Mouse (Mus musculus) cerebellum, adult (tissue): ENCODE results near the gene Gsn.

Source experiments
- ATAC-seq: cut with Nextera tagmentation; 2 replicates; pipeline ENCODE4 v1.9.2; 2017; ENCODE audit warnings: mild to moderate bottlenecking, moderate library complexity, mixed read lengths; ENCODE audit not compliant: insufficient number of reproducible peaks, low FRiP score, low TSS enrichment

Gsn gene

DNA sequence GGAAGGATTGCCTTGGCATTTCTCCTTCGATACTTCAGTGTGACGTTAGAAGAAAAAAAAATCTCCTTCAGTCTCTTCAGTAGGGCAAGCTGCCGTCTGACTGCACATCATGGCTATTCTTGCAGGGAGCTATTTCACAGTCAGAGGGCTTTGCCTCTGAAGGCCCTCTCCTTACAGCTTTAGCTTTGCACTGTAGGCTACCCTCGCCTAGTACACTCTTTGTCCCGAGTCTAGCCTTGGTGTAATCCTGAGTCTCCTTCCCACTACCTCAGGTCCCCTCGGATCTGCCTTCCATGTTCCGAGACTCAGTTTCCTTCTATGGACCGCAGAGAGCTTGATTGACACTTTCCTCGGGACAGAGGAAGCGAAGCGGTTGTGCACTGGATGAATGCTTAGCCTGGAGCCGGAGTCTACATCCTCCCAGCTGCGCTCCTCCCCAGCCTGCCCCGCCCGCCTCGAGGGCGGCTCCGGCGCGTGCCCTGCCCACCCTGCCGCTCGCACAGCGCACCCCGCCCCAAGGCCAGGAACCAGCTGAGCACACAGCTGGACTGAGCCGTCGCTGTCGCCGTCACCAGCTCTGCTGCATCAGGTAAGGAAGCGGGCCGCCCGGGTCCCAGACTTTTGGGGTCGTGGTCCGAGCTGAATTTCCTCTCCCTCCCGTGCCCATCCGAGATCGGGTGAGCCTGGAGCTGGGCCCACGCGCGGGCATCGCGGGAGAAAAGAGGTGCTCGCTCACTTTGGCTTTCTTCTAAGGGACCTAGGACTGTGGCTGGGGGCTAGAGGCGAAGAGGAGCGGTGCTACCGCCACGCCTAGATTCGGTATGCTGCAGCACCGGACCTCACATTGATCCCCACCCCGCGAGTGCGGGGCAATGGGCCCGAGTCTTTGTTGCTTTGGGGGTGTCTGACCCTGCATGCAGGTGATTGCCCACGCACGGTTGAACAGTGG lies at the start of gene Gsn:
Gsn (plus strand) TSS at position 496 of the 949 bp plus-strand sequence.
- peak; percentile 64; the same call in 1 of the 2 replicates for ATAC-seq

DNA sequence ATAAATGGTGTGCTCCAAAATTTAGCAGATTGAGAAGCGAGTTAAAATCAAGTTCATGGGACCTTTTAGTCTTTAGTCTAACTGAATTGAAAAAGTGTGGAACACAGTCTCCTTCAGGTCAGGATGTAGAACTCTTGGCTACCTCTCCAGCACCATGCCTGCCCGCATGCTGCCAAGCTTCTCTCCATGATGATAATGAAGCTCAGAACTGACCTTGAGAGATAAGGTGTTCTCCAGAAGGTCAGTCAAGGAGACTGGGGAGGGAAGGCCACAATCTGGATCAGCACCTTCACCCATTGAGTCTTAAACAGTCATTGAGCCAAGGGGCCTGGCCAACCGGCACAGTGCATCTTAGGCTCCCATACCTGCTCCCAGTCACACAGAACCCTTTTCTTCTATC lies 49.4 kb upstream of the Gsn start:
- no peak for ATAC-seq

- ATAC-seq, result no peak
Observed at GRCm38 (mm10) chr2:35208054-35208453, 48.1 kb upstream of the Gsn start.

- ATAC-seq, result no peak
Observed at GRCm38 (mm10) chr2:35208931-35209665, 47.1 kb upstream of the Gsn start.

DNA sequence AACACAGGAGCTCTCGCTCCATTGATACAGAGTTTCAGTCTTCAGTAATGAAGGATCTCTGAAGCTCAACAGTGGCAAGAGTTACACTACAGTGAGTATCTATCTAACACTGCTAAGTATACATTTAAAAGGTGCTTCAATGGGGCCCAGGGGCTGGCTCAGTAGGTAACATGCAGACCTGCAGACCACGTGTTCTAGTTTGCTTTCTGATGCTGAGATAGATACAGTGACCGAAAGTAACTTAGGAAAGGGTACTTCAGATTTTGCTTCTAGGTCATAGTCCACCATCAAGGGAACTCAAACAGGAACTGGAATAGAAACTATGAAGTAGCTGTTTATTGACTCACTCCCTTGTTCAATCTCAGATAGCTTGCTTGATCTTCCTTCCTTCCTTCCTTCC lies 44.5 kb upstream of the Gsn start:
- ATAC-seq, result no peak

DNA sequence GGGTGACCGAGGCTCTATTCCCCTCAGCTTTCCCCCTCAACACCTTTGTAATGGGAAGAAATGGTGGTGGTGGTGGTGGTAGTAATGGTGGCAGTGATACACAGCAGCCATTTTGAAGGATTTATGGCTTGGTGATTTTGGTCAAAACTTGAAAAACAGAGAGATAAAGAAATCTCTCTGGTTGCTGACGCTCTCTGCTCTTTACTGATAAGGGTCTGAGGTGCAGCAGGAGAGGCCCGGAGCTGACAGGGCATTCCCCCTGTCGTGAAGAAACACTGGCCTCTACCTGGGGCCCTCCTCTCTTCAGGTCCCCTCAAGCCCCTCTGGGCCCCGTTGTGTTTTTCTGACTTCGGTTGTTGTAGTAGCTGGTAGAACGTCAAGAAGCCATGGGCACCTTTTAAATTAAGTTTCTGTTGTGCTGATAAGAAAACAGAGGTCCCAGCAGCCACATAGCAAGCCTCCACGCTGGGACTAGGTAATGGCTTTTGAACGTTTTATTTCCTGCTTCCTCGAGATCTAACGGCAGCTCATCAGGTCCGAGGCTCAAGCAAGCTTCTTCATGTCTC lies 42.8 kb upstream of the Gsn start:
- no peak for ATAC-seq

DNA sequence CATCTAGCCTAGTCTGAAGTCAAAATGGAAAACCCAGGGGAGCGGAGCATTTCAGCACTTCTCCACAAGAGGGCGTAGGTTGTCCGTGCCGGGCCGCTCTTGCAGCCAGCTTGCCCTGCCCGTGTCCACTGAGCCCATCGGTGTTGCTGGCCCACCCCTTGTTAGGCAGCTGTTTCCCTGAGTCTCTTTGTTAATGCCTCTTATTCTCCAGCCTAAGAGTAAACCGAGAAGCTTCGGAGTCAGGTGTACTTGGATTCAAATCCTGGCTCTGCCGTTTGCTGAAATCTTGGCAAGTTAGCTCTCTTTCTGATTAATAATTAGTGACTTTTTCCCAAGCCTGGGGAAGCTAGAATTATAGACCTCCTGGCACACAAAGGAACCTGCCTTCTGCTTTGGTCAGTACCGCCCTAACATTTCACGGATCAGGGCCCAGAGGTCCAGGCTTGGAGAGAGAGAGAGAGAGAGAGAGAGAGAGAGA lies 41.3 kb upstream of the Gsn start:
- ATAC-seq, result peak; percentile 85

- ATAC-seq, result no peak
Observed at GRCm38 (mm10) chr2:35215363-35215762, 40.8 kb upstream of the Gsn start.

GRCm38 (mm10) chr2:35216701-35217100 lies 39.5 kb upstream of the Gsn start:
- no peak for ATAC-seq

GRCm38 (mm10) chr2:35218736-35219135 lies 37.4 kb upstream of the Gsn start:
- no peak for ATAC-seq

GRCm38 (mm10) chr2:35222822-35223391 lies 33.3 kb upstream of the Gsn start:
- no peak for ATAC-seq

DNA sequence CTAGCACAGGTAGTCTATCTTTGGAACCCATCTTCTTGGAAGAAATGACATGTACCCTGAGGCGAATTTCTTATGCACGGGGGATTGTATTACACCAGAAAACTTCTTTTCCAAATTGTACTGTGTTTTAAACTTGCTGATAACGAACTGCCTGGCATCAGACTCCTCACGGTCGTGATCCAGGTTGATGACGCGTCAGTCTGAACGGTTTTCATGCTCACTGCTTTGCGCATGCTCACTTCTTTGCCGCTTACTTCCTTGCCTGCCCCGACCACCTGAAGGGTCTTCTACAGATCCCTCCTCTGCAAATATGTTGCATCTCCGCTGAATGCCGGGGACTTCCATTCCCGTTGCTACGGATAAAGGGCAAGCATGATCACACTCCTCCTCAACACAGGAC lies 31.9 kb upstream of the Gsn start:
- no peak for ATAC-seq

GRCm38 (mm10) chr2:35228145-35228544 lies 28.0 kb upstream of the Gsn start:
- no peak for ATAC-seq

DNA sequence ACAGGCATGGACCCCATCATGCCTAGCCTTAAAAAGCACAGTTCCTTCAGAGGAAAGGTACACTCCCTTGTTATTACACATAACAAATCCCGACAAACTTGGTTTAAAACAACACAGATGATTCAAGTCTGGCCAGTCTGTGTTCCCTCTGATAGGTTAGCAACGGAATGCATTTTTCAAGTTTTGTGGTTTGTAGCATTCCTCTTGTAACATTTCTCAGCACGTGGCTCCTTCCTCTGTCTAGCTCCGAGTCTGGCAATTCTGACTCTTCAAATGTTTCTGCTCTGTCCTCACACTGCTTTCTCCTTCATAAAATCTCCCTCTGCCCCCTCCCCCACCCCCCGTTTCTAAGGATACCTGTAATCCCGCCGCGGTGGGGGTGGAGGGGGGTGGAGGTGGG lies 26.0 kb upstream of the Gsn start:
- no peak for ATAC-seq

- no peak for ATAC-seq
Observed at GRCm38 (mm10) chr2:35231871-35232270, 24.3 kb upstream of the Gsn start.

DNA sequence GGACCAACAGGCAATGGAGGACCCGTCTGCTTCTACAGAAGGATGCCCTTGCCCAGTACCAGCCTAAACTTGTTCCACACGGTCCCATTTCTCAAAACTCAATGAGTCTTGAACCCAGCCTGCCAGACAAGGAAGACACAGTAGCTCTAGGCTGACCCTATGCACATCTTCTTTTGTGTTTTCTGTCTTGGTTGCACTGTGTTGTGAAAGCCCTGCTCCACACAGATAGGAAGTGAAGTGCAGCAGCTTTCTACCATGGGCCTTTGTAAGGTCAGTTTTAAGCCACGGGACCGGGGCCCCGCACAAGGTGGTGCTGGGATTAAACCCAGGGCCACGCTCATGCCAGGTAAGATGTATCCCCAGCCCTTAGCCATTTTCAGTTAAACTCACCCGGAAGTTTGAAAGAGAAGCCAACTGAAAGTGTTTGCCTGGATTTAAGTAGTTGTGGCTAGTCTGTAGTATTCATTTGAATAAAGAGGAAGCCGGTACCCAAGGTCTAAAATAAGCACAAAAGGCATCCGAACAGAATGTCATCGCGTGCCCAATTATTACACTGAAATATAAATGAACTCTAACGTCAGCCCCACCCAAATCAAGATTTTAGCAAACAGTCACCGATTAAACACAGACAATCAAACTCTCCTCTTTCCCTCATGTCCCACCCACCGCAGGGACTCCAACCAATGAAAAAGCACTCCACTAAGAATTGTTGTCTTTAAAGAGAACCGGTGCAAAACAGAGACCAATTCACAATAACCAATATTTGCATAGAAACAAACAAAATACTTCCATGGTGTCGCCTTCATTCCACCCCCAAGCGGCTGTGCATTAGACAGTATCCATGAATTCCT lies 23.4 kb upstream of the Gsn start:
- no peak for ATAC-seq

DNA sequence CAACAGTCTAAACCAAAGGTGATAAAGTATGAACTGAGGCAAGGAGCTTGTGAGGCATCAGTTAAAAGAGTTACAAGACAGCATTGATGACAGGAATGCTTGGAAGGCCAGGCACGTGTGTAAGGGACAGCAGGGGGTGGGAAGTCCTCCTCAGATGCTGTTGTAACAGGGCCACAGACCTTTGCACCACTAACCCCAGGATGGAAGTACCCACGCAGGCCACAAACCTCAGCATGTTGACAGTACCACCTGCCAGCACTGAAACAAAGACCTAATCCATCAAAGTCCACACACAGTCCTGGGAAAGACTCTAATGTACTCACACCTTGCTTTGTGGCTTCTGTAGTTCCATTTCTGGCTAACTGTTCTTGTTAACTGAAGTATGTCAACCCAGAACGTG lies 22.3 kb upstream of the Gsn start:
- ATAC-seq, result no peak

GRCm38 (mm10) chr2:35235021-35235420 lies 21.2 kb upstream of the Gsn start:
- no peak for ATAC-seq

GRCm38 (mm10) chr2:35244241-35244640 lies 11.9 kb upstream of the Gsn start:
- ATAC-seq, result no peak

GRCm38 (mm10) chr2:35247763-35248162 lies 8.4 kb upstream of the Gsn start:
- ATAC-seq, result no peak
